Mouse (Mus musculus): ENCODE results near the gene Tmem120a. TPM values are rescaled to one million over a fixed set of nuclear protein-coding genes. Genes with fewer than 3 reads are reported as not detected.

Gene Tmem120a
- 43.6 and 49.5 TPM in 2 replicates for polyA plus RNA-seq (2014; fragmentation: Nextera tagmentation; extraction: Ambion mirVana)

DNA sequence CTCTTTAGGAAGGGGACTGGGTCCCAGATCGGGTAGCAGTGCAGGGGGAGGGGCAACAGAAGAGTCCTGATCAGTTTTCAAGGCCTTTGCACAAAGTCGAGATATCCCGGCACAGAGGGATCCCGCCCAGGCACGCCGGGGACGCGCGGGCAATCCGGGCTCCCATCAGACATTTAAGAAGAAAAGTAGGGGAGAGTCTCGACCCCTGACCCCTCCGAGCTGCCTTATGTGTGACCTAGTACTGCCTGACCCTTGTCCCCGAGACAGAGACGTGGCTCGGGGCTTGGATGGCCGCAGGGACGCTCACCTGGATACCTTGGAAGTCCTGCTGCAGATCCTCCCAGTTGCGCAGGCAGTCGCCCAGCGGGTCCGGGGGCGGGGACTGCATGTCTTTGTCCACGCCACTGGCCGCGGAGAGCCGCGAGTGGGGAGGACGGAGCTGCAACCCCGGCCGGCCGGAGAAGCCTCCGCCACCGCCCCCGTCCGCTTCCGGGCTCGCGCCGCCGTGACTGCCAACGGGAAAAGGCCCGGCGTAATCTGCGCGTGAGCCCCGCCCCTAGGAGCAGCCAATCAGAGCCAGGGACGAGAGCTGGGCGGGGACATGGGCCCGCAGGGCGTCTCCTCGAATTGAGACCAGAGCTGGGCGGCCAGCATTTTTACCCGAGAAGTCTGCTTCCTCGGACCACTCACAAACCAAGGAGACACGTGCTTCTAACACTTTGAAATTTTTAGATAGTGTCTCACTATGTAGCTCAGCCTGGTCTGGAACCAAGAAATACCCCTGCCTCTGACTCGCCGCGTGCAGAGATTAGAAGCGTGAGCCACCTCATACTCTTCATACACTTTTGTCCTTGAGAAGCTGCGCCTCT lies at the start of gene Tmem120a:
Tmem120a (minus strand) TSS at position 708 of the 869 bp plus-strand sequence.
- Histone ChIP-seq H3K4me1 (ENCODE audit: control insufficient read depth, insufficient read depth, low read length) (peaks cover 9% of the 10 kb centered on the region; the same call in 1 of the 2 replicates), H3K9me3 (ENCODE audit: control insufficient read depth, low read length) (no peaks in the 10 kb centered on the region; the same call in 1 of the 2 replicates), H3K27ac (replicated peaks; ENCODE audit: low read depth, low read length) (no peak within 1 kb of the TSS), H3K27me3 (ENCODE audit: control insufficient read depth, insufficient read depth, low read length) (no peaks in the 10 kb centered on the region), H3K36me3 (ENCODE audit: control insufficient read depth, insufficient read depth, low read length) (no peaks in the 10 kb centered on the region), H3K9ac (ENCODE audit: low read length) (peak within 1 kb of the TSS; percentile 77), H3K4me3 (ENCODE audit: low read depth, low read length) (peak within 1 kb of the TSS; percentile 86), H3K4me2 (ENCODE audit: low read depth, severe bottlenecking) (peak within 1 kb of the TSS; percentile 85)
- ATAC-seq (ENCODE audit: insufficient number of reproducible peaks, low FRiP score, low TSS enrichment, low read depth): peak; percentile 89
- peak; percentile 95 for DNase-seq (ENCODE audit: low spot score)
- WGBS: under 1% methylated on average over 59 of the region's 60 CpGs

DNA sequence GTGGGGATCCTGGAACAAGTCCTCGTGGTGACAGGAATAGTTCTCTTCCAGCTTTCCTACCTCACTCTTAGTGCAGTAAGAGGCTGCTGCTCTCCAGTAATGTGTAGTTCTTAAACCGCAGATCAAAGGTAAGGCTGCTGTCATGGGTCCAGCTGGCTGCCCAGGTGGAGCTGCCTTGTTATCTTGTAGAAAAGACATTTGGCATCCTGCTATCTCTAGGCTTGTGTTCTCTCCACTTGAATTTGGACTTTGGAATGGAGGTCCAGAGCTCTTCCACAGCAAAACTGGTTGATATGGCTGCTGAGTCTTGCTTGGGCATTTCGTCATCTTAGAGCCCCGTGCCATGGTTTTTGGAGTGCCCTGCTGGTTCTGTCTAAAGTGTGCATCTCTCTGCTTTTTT lies 38.7 kb upstream of the Tmem120a start:
- Histone ChIP-seq H3K4me1 (ENCODE audit: control insufficient read depth, insufficient read depth, low read length) (no peaks in the 10 kb centered on the region; the same call in 1 of the 2 replicates), H3K27me3 (ENCODE audit: control insufficient read depth, insufficient read depth, low read length) (no peaks in the 10 kb centered on the region), H3K9me3 (ENCODE audit: control insufficient read depth, low read length) (no peaks in the 10 kb centered on the region), H3K36me3 (ENCODE audit: control insufficient read depth, insufficient read depth, low read length) (peaks cover 34% of the 10 kb centered on the region), H3K4me3 (ENCODE audit: low read depth, low read length) (no peak overlapping the region), H3K9ac (ENCODE audit: low read length) (no peak overlapping the region), H3K4me2 (ENCODE audit: low read depth, severe bottlenecking) (no peak overlapping the region), H3K27ac (replicated peaks; ENCODE audit: low read depth, low read length) (no peak overlapping the region)
- no peak for ATAC-seq (ENCODE audit: insufficient number of reproducible peaks, low FRiP score, low TSS enrichment, low read depth)
- 92% methylated on average over 4 of the region's 4 CpGs for WGBS
- DNase-seq (ENCODE audit: low spot score): no peak

DNA sequence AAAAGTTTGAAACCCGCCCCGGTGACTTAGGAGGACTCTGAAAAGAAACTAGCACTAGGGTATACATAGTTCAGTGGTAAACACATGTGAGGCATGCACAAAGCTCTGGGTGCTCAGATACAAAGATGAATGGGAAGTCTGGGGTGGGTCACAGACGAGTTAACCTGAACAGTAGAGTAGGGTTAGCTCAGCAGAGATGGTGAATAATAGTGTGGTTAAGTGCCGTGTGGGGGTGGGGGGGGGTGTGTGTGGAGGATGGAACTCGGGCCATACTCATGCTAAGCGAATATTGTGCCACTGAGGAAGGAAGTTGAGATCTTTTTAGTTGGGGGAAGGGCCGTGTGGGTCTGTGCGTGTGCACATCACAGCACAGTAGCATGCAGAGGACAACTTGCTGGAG lies 36.1 kb upstream of the Tmem120a start:
- no peaks in the 10 kb centered on the region for H3K9me3 ChIP-seq (ENCODE audit: control insufficient read depth, low read length)
- H3K27me3 ChIP-seq (ENCODE audit: control insufficient read depth, insufficient read depth, low read length): no peaks in the 10 kb centered on the region
- no peak overlapping the region for H3K9ac ChIP-seq (ENCODE audit: low read length)
- no peak overlapping the region for H3K27ac ChIP-seq (replicated peaks; ENCODE audit: low read depth, low read length)
- no peak overlapping the region for H3K4me2 ChIP-seq (ENCODE audit: low read depth, severe bottlenecking)
- DNase-seq (ENCODE audit: low spot score) (no peak), ATAC-seq (ENCODE audit: insufficient number of reproducible peaks, low FRiP score, low TSS enrichment, low read depth) (no peak)
- peaks cover 6% of the 10 kb centered on the region; the same call in 1 of the 2 replicates for H3K4me1 ChIP-seq (ENCODE audit: control insufficient read depth, insufficient read depth, low read length)
- no peak overlapping the region for H3K4me3 ChIP-seq (ENCODE audit: low read depth, low read length)
- H3K36me3 ChIP-seq (ENCODE audit: control insufficient read depth, insufficient read depth, low read length): peaks cover 17% of the 10 kb centered on the region
- 91% methylated on average over 8 of the region's 8 CpGs for WGBS

DNA sequence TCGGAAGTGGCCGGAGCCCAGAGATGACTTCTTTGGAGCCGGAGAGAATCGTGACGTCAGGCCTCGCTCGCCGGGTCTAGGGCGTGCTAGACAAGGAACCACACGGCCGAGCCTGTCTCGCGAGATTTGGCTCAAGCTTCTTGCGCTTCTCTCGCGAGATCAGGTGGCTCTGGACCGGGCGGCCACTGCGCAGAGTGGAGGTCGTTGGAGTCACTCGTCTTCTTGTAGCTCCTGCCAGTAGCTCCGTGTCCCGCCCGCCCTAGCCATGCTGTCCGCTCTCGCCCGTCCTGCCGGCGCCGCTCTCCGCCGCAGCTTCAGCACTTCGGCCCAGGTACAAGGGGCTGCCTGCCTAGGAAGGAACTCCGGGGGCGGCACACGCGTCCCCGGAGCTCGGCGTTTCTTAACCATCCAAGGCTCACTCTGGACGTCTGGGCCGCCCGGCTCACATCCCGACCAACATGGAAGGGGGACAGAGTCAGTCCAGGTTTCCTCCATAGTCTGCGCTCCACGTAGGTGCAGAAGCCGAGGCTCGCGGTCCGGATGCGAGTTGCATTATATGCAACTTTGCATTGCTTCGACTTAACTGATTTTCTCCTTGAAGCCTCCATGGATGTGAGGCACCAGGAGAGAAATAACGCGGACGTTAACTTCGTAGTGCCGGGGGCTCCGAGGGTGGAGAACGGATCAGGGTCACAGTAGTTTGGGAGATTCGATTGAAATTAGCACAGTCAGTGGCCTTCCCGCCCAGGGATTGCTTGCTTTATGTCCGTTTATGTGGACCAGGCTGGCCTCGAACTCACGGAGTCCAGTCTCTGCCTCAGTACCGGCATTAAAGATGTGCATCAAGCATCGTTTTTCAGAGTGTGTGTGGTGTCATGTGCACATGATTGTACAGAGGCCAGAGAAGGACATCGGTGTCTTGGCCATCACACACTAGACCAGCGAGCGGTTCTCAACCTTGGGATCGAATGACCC lies 34.5 kb upstream of the Tmem120a start, which contains the start of gene Mdh2:
Mdh2 (plus strand) TSS at position 10 of the 975 bp plus-strand sequence.
- Histone ChIP-seq H3K4me3 (ENCODE audit: low read depth, low read length) (peak within 1 kb of the TSS; percentile 83), H3K4me2 (ENCODE audit: low read depth, severe bottlenecking) (peak within 1 kb of the TSS; percentile 82), H3K9me3 (ENCODE audit: control insufficient read depth, low read length) (no peaks in the 10 kb centered on the region), H3K27me3 (ENCODE audit: control insufficient read depth, insufficient read depth, low read length) (no peaks in the 10 kb centered on the region), H3K9ac (ENCODE audit: low read length) (peak within 1 kb of the TSS; percentile 88), H3K4me1 (ENCODE audit: control insufficient read depth, insufficient read depth, low read length) (peaks cover 6% of the 10 kb centered on the region; the same call in 1 of the 2 replicates), H3K36me3 (ENCODE audit: control insufficient read depth, insufficient read depth, low read length) (peaks cover 10% of the 10 kb centered on the region), H3K27ac (replicated peaks; ENCODE audit: low read depth, low read length) (peak within 1 kb of the TSS; percentile 74; the same call in 1 of the 2 replicates)
- peak; percentile 97 for ATAC-seq (ENCODE audit: insufficient number of reproducible peaks, low FRiP score, low TSS enrichment, low read depth)
- 1% methylated on average over 70 of the region's 70 CpGs for WGBS
- peak; percentile 100 for DNase-seq (ENCODE audit: low spot score)

DNA sequence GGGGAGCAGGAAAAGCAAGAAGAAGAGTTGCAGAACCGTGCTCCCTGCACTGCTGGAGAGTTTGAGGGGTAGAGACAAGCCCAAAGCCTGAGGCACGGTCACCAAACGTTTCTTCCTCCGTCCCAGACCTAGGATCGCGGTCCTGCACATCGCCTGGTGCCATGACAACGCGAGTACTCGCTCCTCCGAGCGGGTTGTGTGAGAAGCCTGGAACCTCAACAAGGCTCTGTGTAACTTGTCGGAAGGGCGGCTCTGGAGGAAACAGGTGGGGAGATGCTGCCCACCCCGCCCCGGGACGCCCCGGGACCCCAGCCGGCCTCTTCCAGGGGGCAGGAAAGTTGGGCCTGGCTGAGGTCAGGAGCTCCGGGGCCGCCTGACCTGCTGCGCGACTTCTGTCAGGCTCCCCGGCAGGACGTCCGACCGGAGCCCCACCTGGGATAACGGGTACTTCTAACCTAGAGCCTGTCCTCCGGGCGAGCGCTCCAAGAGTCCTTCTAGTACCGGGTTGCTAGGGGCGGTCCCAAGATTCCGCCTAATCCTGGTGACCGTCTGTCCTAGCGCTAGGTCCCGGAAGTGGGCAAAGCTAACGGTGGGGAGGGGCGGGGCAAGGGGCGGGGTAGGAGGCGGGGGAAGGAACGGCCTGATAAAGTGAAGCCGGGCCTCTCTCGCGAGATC lies 33.7 kb upstream of the Tmem120a start, which contains the start of gene Styxl1:
Styxl1 (minus strand) TSS at position 590 of the 675 bp plus-strand sequence.
- Histone ChIP-seq H3K4me2 (ENCODE audit: low read depth, severe bottlenecking) (peak within 1 kb of the TSS; percentile 82), H3K4me1 (ENCODE audit: control insufficient read depth, insufficient read depth, low read length) (peaks cover 6% of the 10 kb centered on the region; the same call in 1 of the 2 replicates), H3K36me3 (ENCODE audit: control insufficient read depth, insufficient read depth, low read length) (peaks cover 4% of the 10 kb centered on the region), H3K9me3 (ENCODE audit: control insufficient read depth, low read length) (no peaks in the 10 kb centered on the region), H3K27ac (replicated peaks; ENCODE audit: low read depth, low read length) (peak within 1 kb of the TSS; percentile 74; the same call in 1 of the 2 replicates), H3K27me3 (ENCODE audit: control insufficient read depth, insufficient read depth, low read length) (no peaks in the 10 kb centered on the region), H3K4me3 (ENCODE audit: low read depth, low read length) (peak within 1 kb of the TSS; percentile 83), H3K9ac (ENCODE audit: low read length) (peak within 1 kb of the TSS; percentile 88)
- no peak for DNase-seq (ENCODE audit: low spot score)
- peak; percentile 93 for ATAC-seq (ENCODE audit: insufficient number of reproducible peaks, low FRiP score, low TSS enrichment, low read depth)
- under 1% methylated on average over 45 of the region's 45 CpGs for WGBS

DNA sequence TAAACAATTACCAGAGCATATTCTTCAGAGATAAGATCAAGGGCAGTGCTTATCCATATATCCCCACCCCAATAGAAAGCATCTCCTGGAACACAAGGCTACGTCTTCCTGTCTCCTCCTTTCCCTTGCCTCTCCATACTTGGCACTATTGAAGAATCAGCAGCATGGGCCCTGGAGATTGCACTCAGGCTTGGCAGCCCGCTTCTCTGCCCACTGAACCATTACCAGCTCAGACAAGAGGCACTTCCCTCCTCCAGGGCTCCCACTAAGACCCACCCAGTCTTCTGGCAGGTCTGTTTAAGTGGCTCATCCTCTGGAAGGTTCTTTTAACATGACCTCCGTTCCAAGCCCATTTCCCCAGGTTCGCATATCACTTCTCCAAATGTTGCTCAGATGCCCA lies 32.3 kb upstream of the Tmem120a start:
- Histone ChIP-seq H3K9me3 (ENCODE audit: control insufficient read depth, low read length) (no peaks in the 10 kb centered on the region), H3K27ac (replicated peaks; ENCODE audit: low read depth, low read length) (no peak overlapping the region), H3K27me3 (ENCODE audit: control insufficient read depth, insufficient read depth, low read length) (no peaks in the 10 kb centered on the region), H3K36me3 (ENCODE audit: control insufficient read depth, insufficient read depth, low read length) (peaks cover under 1% of the 10 kb centered on the region; the same call in 1 of the 2 replicates), H3K4me3 (ENCODE audit: low read depth, low read length) (no peak overlapping the region), H3K4me1 (ENCODE audit: control insufficient read depth, insufficient read depth, low read length) (peaks cover 6% of the 10 kb centered on the region; the same call in 1 of the 2 replicates), H3K4me2 (ENCODE audit: low read depth, severe bottlenecking) (no peak overlapping the region), H3K9ac (ENCODE audit: low read length) (no peak overlapping the region)
- no peak for ATAC-seq (ENCODE audit: insufficient number of reproducible peaks, low FRiP score, low TSS enrichment, low read depth)
- DNase-seq (ENCODE audit: low spot score): no peak
- 85% methylated on average over 4 of the region's 4 CpGs for WGBS

DNA sequence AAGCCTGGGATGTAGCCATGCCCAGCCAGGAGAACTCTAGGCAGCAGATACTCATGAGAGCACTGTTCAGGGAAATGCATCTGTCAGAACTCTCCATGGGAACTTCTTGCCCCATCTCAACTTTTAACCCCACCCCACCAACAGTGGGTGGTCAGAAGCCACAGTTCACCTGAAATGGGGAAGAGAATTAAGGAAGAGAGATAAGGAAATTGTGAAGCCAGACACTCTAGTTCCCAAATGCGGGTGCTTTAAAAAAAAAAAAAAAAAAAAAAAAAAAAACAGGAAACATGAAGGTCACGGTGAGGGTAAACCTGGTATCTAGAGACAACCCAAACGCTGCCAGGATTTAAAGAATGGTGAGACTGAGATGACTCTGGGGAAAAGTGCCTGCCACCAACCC lies 28.3 kb upstream of the Tmem120a start:
- no peak for ATAC-seq (ENCODE audit: insufficient number of reproducible peaks, low FRiP score, low TSS enrichment, low read depth)
- no peak overlapping the region for H3K4me2 ChIP-seq (ENCODE audit: low read depth, severe bottlenecking)
- WGBS: 63% methylated on average over 3 of the region's 3 CpGs

More for the DNA sequence above, 28.3 kb upstream of the Tmem120a start:
- peaks cover 3% of the 10 kb centered on the region; the same call in 1 of the 2 replicates for H3K4me1 ChIP-seq (ENCODE audit: control insufficient read depth, insufficient read depth, low read length)
- no peaks in the 10 kb centered on the region for H3K36me3 ChIP-seq (ENCODE audit: control insufficient read depth, insufficient read depth, low read length)
- no peak overlapping the region for H3K9ac ChIP-seq (ENCODE audit: low read length)
- H3K9me3 ChIP-seq (ENCODE audit: control insufficient read depth, low read length): no peaks in the 10 kb centered on the region
- H3K27me3 ChIP-seq (ENCODE audit: control insufficient read depth, insufficient read depth, low read length): no peaks in the 10 kb centered on the region
- no peak overlapping the region for H3K27ac ChIP-seq (replicated peaks; ENCODE audit: low read depth, low read length)
- H3K4me3 ChIP-seq (ENCODE audit: low read depth, low read length): no peak overlapping the region
- DNase-seq (ENCODE audit: low spot score): no peak

Data from limb, embryonic 11.5 days (tissue).